In the genomic region with DNA sequence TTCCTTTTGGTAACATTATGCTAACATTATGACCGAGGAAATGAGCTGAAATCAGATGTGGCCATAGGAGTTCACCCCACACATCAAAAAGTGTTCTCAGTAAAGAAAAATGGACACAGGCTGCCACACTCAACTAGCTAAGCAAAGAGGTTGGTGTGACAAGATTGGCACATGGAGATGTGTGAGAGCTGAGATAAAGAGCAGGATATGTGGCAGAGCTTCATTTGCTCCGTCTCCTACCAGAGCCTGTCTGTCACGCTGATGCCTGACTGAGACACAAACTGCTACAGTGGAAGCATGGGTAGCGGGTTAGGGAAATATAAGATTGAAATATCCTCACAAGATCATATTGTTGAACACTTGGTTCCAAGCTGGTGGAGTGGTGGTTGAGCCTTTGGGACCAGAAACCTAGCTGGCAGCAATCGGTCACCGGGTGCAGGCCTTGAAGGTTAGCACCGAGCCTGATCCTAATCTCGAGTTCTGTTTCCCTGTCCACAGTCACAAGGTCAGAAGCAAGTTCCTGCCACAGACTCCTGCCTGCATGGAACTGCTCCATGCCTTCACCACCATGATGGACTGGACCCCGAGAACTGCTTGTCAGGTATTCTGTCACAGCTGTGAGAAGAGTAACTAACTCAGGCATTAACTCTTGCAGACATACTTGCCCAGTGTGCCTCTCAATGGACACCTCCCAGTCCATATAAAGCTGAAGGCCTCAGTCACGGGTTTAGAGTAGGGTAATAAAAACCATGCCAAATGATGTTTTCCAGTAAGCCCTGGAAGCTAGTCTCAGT, we compare ENCODE assay signal across 15 mouse cellular contexts. TPM values are rescaled to one million over a fixed set of nuclear protein-coding genes. Genes with fewer than 3 reads are reported as not detected.
DNase-seq lines count a peak whose midpoint lies in the region; ATAC-seq and TF ChIP-seq lines count a peak whose summit lies in the region.
"Had no signal": no experiment of that assay in that cellular context is flagged by ENCODE, and none has a peak within 500 bp of the region (broad histone marks: within the 10 kb centered on the region; RNA-seq: fewer than 3 reads in every experiment).

No protein-coding gene starts in this region.

- 63% methylated on average over 10 of the region's 10 CpGs for WGBS in heart, embryonic 12.5 days
- 75% methylated on average over 10 of the region's 10 CpGs for WGBS in lung, embryonic 14.5 days
- 67% methylated on average over 10 of the region's 10 CpGs for WGBS in intestine, embryonic 16.5 days
- 76% methylated on average over 10 of the region's 10 CpGs for WGBS in stomach, postnatal 0 days

- H3K27me3 ChIP-seq in heart, embryonic 12.5 days (replicated peaks), result no peaks in the 10 kb centered on the region
- no peaks in the 10 kb centered on the region for H3K27me3 ChIP-seq in lung, embryonic 14.5 days (ENCODE audit: insufficient read depth, low read length)
- no peaks in the 10 kb centered on the region for H3K27me3 ChIP-seq in intestine, embryonic 16.5 days (replicated peaks; ENCODE audit: control insufficient read depth, insufficient read depth, low read length)
- H3K27me3 ChIP-seq in stomach, postnatal 0 days (ENCODE audit: control insufficient read depth, insufficient read depth, low read length), result no peaks in the 10 kb centered on the region
- H3K27me3 ChIP-seq: hindbrain, embryonic 12.5 days; limb, embryonic 13.5 days; midbrain, embryonic 12.5 days had no signal

- no peaks in the 10 kb centered on the region for H3K36me3 ChIP-seq in heart, embryonic 12.5 days
- H3K36me3 ChIP-seq in lung, embryonic 14.5 days (ENCODE audit: insufficient read depth), result no peaks in the 10 kb centered on the region
- H3K36me3 ChIP-seq in intestine, embryonic 16.5 days (ENCODE audit: control insufficient read depth, insufficient read depth, low read length), result no peaks in the 10 kb centered on the region
- H3K36me3 ChIP-seq in stomach, postnatal 0 days (ENCODE audit: control insufficient read depth, insufficient read depth, low read length), result no peaks in the 10 kb centered on the region
- H3K36me3 ChIP-seq: hindbrain, embryonic 12.5 days; limb, embryonic 13.5 days; midbrain, embryonic 12.5 days had no signal

- DNase-seq in heart, adult 18-20 months, result no peak
- no peak for DNase-seq in lung, embryonic 14.5 days
- no peak for DNase-seq in lung, postnatal 14 days
- DNase-seq in stomach, postnatal 0 days (ENCODE audit: low spot score), result no peak
- DNase-seq: cerebellum, postnatal 36 days; right cerebral cortex, adult 18-20 months; thymus, adult 2 months had no signal

- no peak overlapping the region for H3K9ac ChIP-seq in heart, embryonic 12.5 days
- no peak overlapping the region for H3K9ac ChIP-seq in lung, embryonic 14.5 days
- no peak overlapping the region for H3K9ac ChIP-seq in intestine, embryonic 16.5 days (ENCODE audit: low read depth, low read length)
- H3K9ac ChIP-seq in stomach, postnatal 0 days (ENCODE audit: low read length), result no peak overlapping the region
- H3K9ac ChIP-seq: hindbrain, embryonic 12.5 days; limb, embryonic 13.5 days; midbrain, embryonic 12.5 days had no signal

- TF ChIP-seq CTCF in lung, embryonic 14.5 days (IDR thresholded peaks at IDR 0.05; ENCODE audit: low read depth), result no peak
- TF ChIP-seq CTCF in stomach, postnatal 0 days (IDR thresholded peaks at IDR 0.05; ENCODE audit: low read depth), result no peak

- peak overlapping the region; percentile 21; the same call in 1 of the 2 replicates for H3K27ac ChIP-seq in heart, embryonic 12.5 days (ENCODE audit: poor library complexity, severe bottlenecking)
- peak overlapping the region; percentile 73; the same call in 1 of the 2 replicates for H3K27ac ChIP-seq in lung, embryonic 14.5 days (ENCODE audit: low read depth)
- H3K27ac ChIP-seq in intestine, embryonic 16.5 days (ENCODE audit: low read length), result peak overlapping the region; percentile 59
- H3K27ac ChIP-seq in stomach, postnatal 0 days (replicated peaks), result no peak overlapping the region
- H3K27ac ChIP-seq: hindbrain, embryonic 12.5 days; limb, embryonic 13.5 days; midbrain, embryonic 12.5 days had no signal

- H3K4me3 ChIP-seq in heart, embryonic 12.5 days, result no peak overlapping the region
- no peak overlapping the region for H3K4me3 ChIP-seq in lung, embryonic 14.5 days (ENCODE audit: low read depth, low read length)
- no peak overlapping the region for H3K4me3 ChIP-seq in intestine, embryonic 16.5 days (ENCODE audit: low read length)
- H3K4me3 ChIP-seq in stomach, postnatal 0 days (ENCODE audit: low read depth, low read length), result no peak overlapping the region
- H3K4me3 ChIP-seq: erythroblast, embryonic 14.5 days; hindbrain, embryonic 12.5 days; limb, embryonic 13.5 days; midbrain, embryonic 12.5 days had no signal

- no peak overlapping the region for H3K4me2 ChIP-seq in heart, embryonic 12.5 days
- no peak overlapping the region for H3K4me2 ChIP-seq in lung, embryonic 14.5 days
- peak overlapping the region; percentile 22; the same call in 1 of the 2 replicates for H3K4me2 ChIP-seq in intestine, embryonic 16.5 days (ENCODE audit: low read depth, low read length)
- H3K4me2 ChIP-seq in stomach, postnatal 0 days (replicated peaks; ENCODE audit: low read depth), result no peak overlapping the region
- H3K4me2 ChIP-seq: hindbrain, embryonic 12.5 days; limb, embryonic 13.5 days; midbrain, embryonic 12.5 days had no signal

- no peaks in the 10 kb centered on the region for H3K9me3 ChIP-seq in heart, embryonic 12.5 days (replicated peaks)
- H3K9me3 ChIP-seq in lung, embryonic 14.5 days (ENCODE audit: low read depth, low read length), result no peaks in the 10 kb centered on the region
- no peaks in the 10 kb centered on the region for H3K9me3 ChIP-seq in intestine, embryonic 16.5 days (ENCODE audit: control insufficient read depth, low read length)
- H3K9me3 ChIP-seq in stomach, postnatal 0 days (ENCODE audit: control insufficient read depth, low read length), result no peaks in the 10 kb centered on the region
- H3K9me3 ChIP-seq: hindbrain, embryonic 12.5 days; limb, embryonic 13.5 days; midbrain, embryonic 12.5 days had no signal

- TF ChIP-seq EP300 in stomach, postnatal 0 days (optimal IDR thresholded peaks at IDR 0.05), result no peak

- peaks cover 24% of the 10 kb centered on the region for H3K4me1 ChIP-seq in heart, embryonic 12.5 days (replicated peaks)
- H3K4me1 ChIP-seq in lung, embryonic 14.5 days (ENCODE audit: insufficient read depth), result peaks cover 6% of the 10 kb centered on the region
- H3K4me1 ChIP-seq in intestine, embryonic 16.5 days (ENCODE audit: control insufficient read depth, insufficient read depth, low read length), result peaks cover 18% of the 10 kb centered on the region
- H3K4me1 ChIP-seq in stomach, postnatal 0 days (replicated peaks; ENCODE audit: control insufficient read depth, insufficient read depth), result 0 out of 2 replicates have a peak, but pooled peaks cover 2% of the 10 kb centered on the region
- H3K4me1 ChIP-seq: hindbrain, embryonic 12.5 days had no signal

- no peak for ATAC-seq in heart, embryonic 12.5 days (ENCODE audit: insufficient number of reproducible peaks, low FRiP score)
- peak; percentile 35; the same call in 1 of the 2 replicates for ATAC-seq in lung, embryonic 14.5 days (ENCODE audit: insufficient read depth)
- ATAC-seq in intestine, embryonic 16.5 days, result peak; percentile 74
- 0 out of 2 replicates have a peak, but pooled peaks have one; percentile 52 for ATAC-seq in stomach, postnatal 0 days (ENCODE audit: low FRiP score, low TSS enrichment)
- no peak for ATAC-seq in inflammation-experienced regulatory T-cells, adult 6 months
- ATAC-seq: CD4-positive, CD25-positive, alpha-beta regulatory T cell, adult 4 months had no signal

RNA-seq across cellular contexts. Expression of a gene that starts 7.4 kb away (rescaled TPM):
- 73.3 and 76.4 TPM in 2 replicates for polyA plus RNA-seq in heart, embryonic 12.5 days (2016; fragmentation: Nextera tagmentation; extraction: Ambion mirVana)
- total RNA-seq in heart, adult 18-20 months (2021), result 10 to 100 TPM; 21.1 to 24.1 TPM
- polyA plus RNA-seq in lung, embryonic 14.5 days (2014; fragmentation: Nextera tagmentation; extraction: Ambion mirVana), result 94.6 and 103 TPM in 2 replicates
- 126 and 133 TPM in 2 replicates for polyA plus RNA-seq in intestine, embryonic 16.5 days (2015; fragmentation: Nextera tagmentation; extraction: Ambion mirVana)
- 201 and 204 TPM in 2 replicates for polyA plus RNA-seq in stomach, postnatal 0 days (2015; fragmentation: Nextera tagmentation; extraction: Ambion mirVana)
- 10 to 100 TPM; 69.9 to 85.2 (median 72.4) TPM for polyA plus RNA-seq in inflammation-experienced regulatory T-cells, adult 6 months (2017; shearing (Covaris generic))

Comparison
In these comparisons a context has a peak if more than half of its experiments do, and no peak if none do; other contexts are left out.
1. ATAC-seq: peak in lung, embryonic 14.5 days (single experiment), intestine, embryonic 16.5 days (single experiment) and stomach, postnatal 0 days (single experiment); none in heart, embryonic 12.5 days (single experiment) and inflammation-experienced regulatory T-cells, adult 6 months (single experiment).